Mouse (Mus musculus): ENCODE data around the gene Pnpo. TPM values are rescaled to one million over a fixed set of nuclear protein-coding genes. Genes with fewer than 3 reads are reported as not detected.

Pnpo gene
- polyA plus RNA-seq, 1 experiment from 2014 or later = 18.4 TPM

- Histone ChIP-seq H3K27me3 (ENCODE audit: insufficient read depth, low read length) (no peaks in the 10 kb centered on the region), H3K9me3 (ENCODE audit: low read depth, low read length) (no peaks in the 10 kb centered on the region), H3K27ac (ENCODE audit: low read depth) (peak overlapping the region; percentile 95), H3K9ac (peak overlapping the region; percentile 95), H3K4me3 (ENCODE audit: low read depth, low read length) (peak overlapping the region; percentile 95), H3K4me1 (ENCODE audit: insufficient read depth) (peaks cover 12% of the 10 kb centered on the region), H3K36me3 (ENCODE audit: insufficient read depth) (0 out of 2 replicates have a peak, but pooled peaks cover 3% of the 10 kb centered on the region), H3K4me2 (peak overlapping the region; percentile 69)
- ATAC-seq (ENCODE audit: insufficient read depth) = peak; percentile 70
- peak; percentile 92 for DNase-seq
- 1% methylated on average over 48 of the region's 50 CpGs for WGBS
- TF ChIP-seq CTCF (IDR thresholded peaks at IDR 0.05; ENCODE audit: low read depth) = no peak; the same call in 1 of the 2 replicates
These were observed 33.3 kb upstream of the Pnpo start for GRCm38 (mm10) chr11:96976911-96977591.

- peak overlapping the region; percentile 69 for H3K4me2 ChIP-seq
- H3K9ac ChIP-seq = peak overlapping the region; percentile 95
- TF ChIP-seq CTCF (IDR thresholded peaks at IDR 0.05; ENCODE audit: low read depth) = no peak
- peak overlapping the region; percentile 95 for H3K27ac ChIP-seq (ENCODE audit: low read depth)
- no peaks in the 10 kb centered on the region for H3K27me3 ChIP-seq (ENCODE audit: insufficient read depth, low read length)
- H3K4me3 ChIP-seq (ENCODE audit: low read depth, low read length) = peak overlapping the region; percentile 95
- WGBS = 29% methylated on average over 3 of the region's 3 CpGs
- DNase-seq = no peak
- ATAC-seq (ENCODE audit: insufficient read depth) = no peak
- 0 out of 2 replicates have a peak, but pooled peaks cover 3% of the 10 kb centered on the region for H3K36me3 ChIP-seq (ENCODE audit: insufficient read depth)
- peaks cover 12% of the 10 kb centered on the region for H3K4me1 ChIP-seq (ENCODE audit: insufficient read depth)
- no peaks in the 10 kb centered on the region for H3K9me3 ChIP-seq (ENCODE audit: low read depth, low read length)
These were observed 32.5 kb upstream of the Pnpo start for GRCm38 (mm10) chr11:96976379-96976687.

- peak overlapping the region; percentile 69 for H3K4me2 ChIP-seq
- H3K27ac ChIP-seq (ENCODE audit: low read depth) = no peak overlapping the region; the same call in 1 of the 2 replicates
- ATAC-seq (ENCODE audit: insufficient read depth) (no peak), DNase-seq (no peak)
- no peak for TF ChIP-seq CTCF (IDR thresholded peaks at IDR 0.05; ENCODE audit: low read depth)
- peaks cover 13% of the 10 kb centered on the region for H3K4me1 ChIP-seq (ENCODE audit: insufficient read depth)
- H3K36me3 ChIP-seq (ENCODE audit: insufficient read depth) = 0 out of 2 replicates have a peak, but pooled peaks cover 3% of the 10 kb centered on the region
- H3K4me3 ChIP-seq (ENCODE audit: low read depth, low read length) = peak overlapping the region; percentile 95
- H3K9me3 ChIP-seq (ENCODE audit: low read depth, low read length) = no peaks in the 10 kb centered on the region
- peak overlapping the region; percentile 95 for H3K9ac ChIP-seq
- H3K27me3 ChIP-seq (ENCODE audit: insufficient read depth, low read length) = no peaks in the 10 kb centered on the region
- WGBS = 70% methylated on average over 10 of the region's 10 CpGs
These were observed 32.0 kb upstream of the Pnpo start for GRCm38 (mm10) chr11:96975511-96976378.

GRCm38 (mm10) chr11:96974813-96975212 lies 31.0 kb upstream of the Pnpo start:
- no peak for DNase-seq

GRCm38 (mm10) chr11:96973426-96973964 lies 29.7 kb upstream of the Pnpo start:
- Histone ChIP-seq H3K4me3 (ENCODE audit: low read depth, low read length) (no peak overlapping the region), H3K27ac (ENCODE audit: low read depth) (no peak overlapping the region), H3K27me3 (ENCODE audit: insufficient read depth, low read length) (no peaks in the 10 kb centered on the region), H3K4me2 (no peak overlapping the region), H3K9me3 (ENCODE audit: low read depth, low read length) (no peaks in the 10 kb centered on the region), H3K9ac (no peak overlapping the region; the same call in 1 of the 2 replicates), H3K4me1 (ENCODE audit: insufficient read depth) (peaks cover 32% of the 10 kb centered on the region), H3K36me3 (ENCODE audit: insufficient read depth) (0 out of 2 replicates have a peak, but pooled peaks cover 3% of the 10 kb centered on the region)
- no peak for TF ChIP-seq CTCF (IDR thresholded peaks at IDR 0.05; ENCODE audit: low read depth)
- DNase-seq = no peak
- WGBS = 84% methylated on average over 5 of the region's 5 CpGs
- no peak for ATAC-seq (ENCODE audit: insufficient read depth)

More at GRCm38 (mm10) chr11:96974813-96975212, 31.0 kb upstream of the Pnpo start:
- no peak for TF ChIP-seq CTCF (IDR thresholded peaks at IDR 0.05; ENCODE audit: low read depth)
- H3K9ac ChIP-seq = no peak overlapping the region
- WGBS = 76% methylated on average over 5 of the region's 5 CpGs
- no peak for ATAC-seq (ENCODE audit: insufficient read depth)
- H3K27me3 ChIP-seq (ENCODE audit: insufficient read depth, low read length) = no peaks in the 10 kb centered on the region
- H3K36me3 ChIP-seq (ENCODE audit: insufficient read depth) = 0 out of 2 replicates have a peak, but pooled peaks cover 3% of the 10 kb centered on the region
- H3K27ac ChIP-seq (ENCODE audit: low read depth) = no peak overlapping the region
- H3K4me1 ChIP-seq (ENCODE audit: insufficient read depth) = peaks cover 23% of the 10 kb centered on the region
- no peak overlapping the region for H3K4me3 ChIP-seq (ENCODE audit: low read depth, low read length)
- no peaks in the 10 kb centered on the region for H3K9me3 ChIP-seq (ENCODE audit: low read depth, low read length)
- H3K4me2 ChIP-seq = no peak overlapping the region

GRCm38 (mm10) chr11:96972906-96973305 lies 29.1 kb upstream of the Pnpo start:
- H3K9ac ChIP-seq = no peak overlapping the region
- H3K4me2 ChIP-seq = no peak overlapping the region
- H3K27me3 ChIP-seq (ENCODE audit: insufficient read depth, low read length) = no peaks in the 10 kb centered on the region
- no peak overlapping the region for H3K4me3 ChIP-seq (ENCODE audit: low read depth, low read length)
- ATAC-seq (ENCODE audit: insufficient read depth) = no peak
- no peak for DNase-seq
- no peaks in the 10 kb centered on the region for H3K9me3 ChIP-seq (ENCODE audit: low read depth, low read length)
- 0 out of 2 replicates have a peak, but pooled peaks cover 3% of the 10 kb centered on the region for H3K36me3 ChIP-seq (ENCODE audit: insufficient read depth)
- TF ChIP-seq CTCF (IDR thresholded peaks at IDR 0.05; ENCODE audit: low read depth) = no peak
- WGBS = 80% methylated on average over 5 of the region's 5 CpGs
- no peak overlapping the region for H3K27ac ChIP-seq (ENCODE audit: low read depth)
- H3K4me1 ChIP-seq (ENCODE audit: insufficient read depth) = peaks cover 33% of the 10 kb centered on the region

Measured in lung, embryonic 14.5 days (tissue).